ENCODE assay signal across 32 mouse cellular contexts in genomic region chr3:107810452-107811050, GRCm38 (mm10). TPM values are rescaled to one million over a fixed set of nuclear protein-coding genes. Genes with fewer than 3 reads are reported as not detected.
DNase-seq lines count a peak whose midpoint lies in the region; ATAC-seq and TF ChIP-seq lines count a peak whose summit lies in the region.
"Had no signal": no experiment of that assay in that cellular context is flagged by ENCODE, and none has a peak within 500 bp of the region (broad histone marks: within the 10 kb centered on the region; RNA-seq: fewer than 3 reads in every experiment).

No protein-coding gene starts in this region.

- no peak for TF ChIP-seq CTCF in G1E (IDR thresholded peaks at IDR 0.05; ENCODE audit: low read depth, low read length)

- no peaks in the 10 kb centered on the region for H3K27me3 ChIP-seq in limb, embryonic 15.5 days
- no peaks in the 10 kb centered on the region for H3K27me3 ChIP-seq in limb, embryonic 10.5 days (ENCODE audit: low read depth, poor library complexity, severe bottlenecking)
- H3K27me3 ChIP-seq in G1E (ENCODE audit: insufficient read depth, low read length): peaks cover 34% of the 10 kb centered on the region
- H3K27me3 ChIP-seq in embryonic facial prominence, embryonic 15.5 days: no peaks in the 10 kb centered on the region
- H3K27me3 ChIP-seq in stomach, embryonic 16.5 days (ENCODE audit: control insufficient read depth, insufficient read depth, low read length): no peaks in the 10 kb centered on the region
- H3K27me3 ChIP-seq: forebrain, embryonic 15.5 days; heart, embryonic 12.5 days; hindbrain, embryonic 15.5 days; kidney, embryonic 15.5 days; liver, embryonic 15.5 days; midbrain, embryonic 12.5 days; neural tube, embryonic 12.5 days; Patski had no signal

- H3K4me3 ChIP-seq in limb, embryonic 15.5 days: no peak overlapping the region
- no peak overlapping the region for H3K4me3 ChIP-seq in limb, embryonic 10.5 days
- no peak overlapping the region for H3K4me3 ChIP-seq in G1E (ENCODE audit: low read depth, low read length)
- H3K4me3 ChIP-seq in embryonic facial prominence, embryonic 15.5 days (replicated peaks): no peak overlapping the region
- no peak overlapping the region for H3K4me3 ChIP-seq in stomach, embryonic 16.5 days (replicated peaks; ENCODE audit: low read length)
- H3K4me3 ChIP-seq: forebrain, embryonic 10.5 days; forebrain, embryonic 15.5 days; heart, adult 2 months; heart, embryonic 12.5 days; hindbrain, embryonic 10.5 days; hindbrain, embryonic 15.5 days; kidney, embryonic 15.5 days; layer of hippocampus, adult 2 months; liver, embryonic 15.5 days; midbrain, embryonic 12.5 days; myocyte; neural tube, embryonic 12.5 days had no signal

- peaks cover 15% of the 10 kb centered on the region for H3K4me1 ChIP-seq in limb, embryonic 15.5 days
- H3K4me1 ChIP-seq in limb, embryonic 10.5 days: peaks cover 24% of the 10 kb centered on the region
- H3K4me1 ChIP-seq in G1E (ENCODE audit: insufficient read depth, low read depth, low read length): peaks cover 36% of the 10 kb centered on the region
- peaks cover 23% of the 10 kb centered on the region for H3K4me1 ChIP-seq in embryonic facial prominence, embryonic 15.5 days
- H3K4me1 ChIP-seq in stomach, embryonic 16.5 days (ENCODE audit: control insufficient read depth, insufficient read depth, low read length): peaks cover 28% of the 10 kb centered on the region

- no peak for ATAC-seq in limb, embryonic 15.5 days (ENCODE audit: insufficient number of reproducible peaks, low FRiP score, low TSS enrichment, low read depth)
- 0 out of 2 replicates have a peak, but pooled peaks have one; percentile 19 for ATAC-seq in G1E (ENCODE audit: extremely low read depth, insufficient number of reproducible peaks, low FRiP score, poor library complexity, severe bottlenecking)
- 0 out of 2 replicates have a peak, but pooled peaks have one; percentile 39 for ATAC-seq in embryonic facial prominence, embryonic 15.5 days (ENCODE audit: insufficient number of reproducible peaks, low FRiP score, low TSS enrichment, low read depth)
- ATAC-seq in stomach, embryonic 16.5 days (ENCODE audit: insufficient read depth, low FRiP score): no peak
- ATAC-seq: forebrain, embryonic 15.5 days; inflammation-experienced regulatory T-cells, adult 6 months; Patski had no signal

- H3K9me3 ChIP-seq in limb, embryonic 15.5 days: no peaks in the 10 kb centered on the region
- no peaks in the 10 kb centered on the region for H3K9me3 ChIP-seq in limb, embryonic 10.5 days (replicated peaks)
- H3K9me3 ChIP-seq in G1E (replicated peaks): no peaks in the 10 kb centered on the region
- no peaks in the 10 kb centered on the region for H3K9me3 ChIP-seq in embryonic facial prominence, embryonic 15.5 days (replicated peaks)
- no peaks in the 10 kb centered on the region for H3K9me3 ChIP-seq in stomach, embryonic 16.5 days (replicated peaks; ENCODE audit: control insufficient read depth, low read length)
- H3K9me3 ChIP-seq: forebrain, embryonic 10.5 days; forebrain, embryonic 15.5 days; heart, embryonic 12.5 days; hindbrain, embryonic 10.5 days; hindbrain, embryonic 15.5 days; kidney, embryonic 15.5 days; liver, embryonic 15.5 days; midbrain, embryonic 12.5 days; neural tube, embryonic 12.5 days had no signal

- H3K36me3 ChIP-seq in limb, embryonic 15.5 days: no peaks in the 10 kb centered on the region
- no peaks in the 10 kb centered on the region for H3K36me3 ChIP-seq in limb, embryonic 10.5 days
- H3K36me3 ChIP-seq in G1E (replicated peaks): no peaks in the 10 kb centered on the region
- no peaks in the 10 kb centered on the region for H3K36me3 ChIP-seq in embryonic facial prominence, embryonic 15.5 days
- H3K36me3 ChIP-seq in stomach, embryonic 16.5 days (ENCODE audit: control insufficient read depth, insufficient read depth, low read length): no peaks in the 10 kb centered on the region
- H3K36me3 ChIP-seq: forebrain, embryonic 10.5 days; forebrain, embryonic 15.5 days; heart, embryonic 12.5 days; hindbrain, embryonic 10.5 days; hindbrain, embryonic 15.5 days; kidney, embryonic 15.5 days; liver, embryonic 15.5 days; midbrain, embryonic 12.5 days; neural tube, embryonic 12.5 days had no signal

- DNase-seq in limb, embryonic 10.5 days (ENCODE audit: low spot score): no peak
- DNase-seq in G1E (ENCODE audit: low spot score): no peak
- DNase-seq in testis, postnatal 10 days (ENCODE audit: low spot score): no peak
- no peak for DNase-seq in adrenal gland, adult 8-10 months
- DNase-seq: adrenal gland, postnatal 36 days; cerebellum, adult 18-20 months; cerebellum, postnatal 10 days; gastrocnemius, postnatal 25 days; heart, adult 2 months; kidney, adult 18-20 months; kidney, postnatal 36 days; lung, embryonic 14.5 days; lung, postnatal 14 days; right cerebral cortex, adult 18-20 months; spleen, adult 18-20 months; thymus, postnatal 36 days had no signal

- no peak overlapping the region for H3K9ac ChIP-seq in limb, embryonic 15.5 days
- H3K9ac ChIP-seq in embryonic facial prominence, embryonic 15.5 days: no peak overlapping the region
- H3K9ac ChIP-seq in stomach, embryonic 16.5 days (ENCODE audit: low read length): no peak overlapping the region
- H3K9ac ChIP-seq: forebrain, embryonic 15.5 days; heart, embryonic 12.5 days; hindbrain, embryonic 15.5 days; kidney, embryonic 15.5 days; liver, embryonic 15.5 days; lung, embryonic 14.5 days; midbrain, embryonic 12.5 days; neural tube, embryonic 12.5 days had no signal

- WGBS in limb, embryonic 15.5 days: 66% methylated on average over 9 of the region's 9 CpGs
- 86% methylated on average over 9 of the region's 9 CpGs for WGBS in limb, embryonic 10.5 days
- 69% methylated on average over 9 of the region's 9 CpGs for WGBS in embryonic facial prominence, embryonic 15.5 days
- WGBS in stomach, embryonic 16.5 days: 59% methylated on average over 9 of the region's 9 CpGs

- H3K4me2 ChIP-seq in limb, embryonic 15.5 days: no peak overlapping the region
- no peak overlapping the region for H3K4me2 ChIP-seq in embryonic facial prominence, embryonic 15.5 days (replicated peaks)
- H3K4me2 ChIP-seq in stomach, embryonic 16.5 days (ENCODE audit: low read depth, low read length): peak overlapping the region; percentile 21; the same call in 1 of the 2 replicates
- H3K4me2 ChIP-seq: forebrain, embryonic 15.5 days; heart, embryonic 12.5 days; hindbrain, embryonic 15.5 days; kidney, embryonic 15.5 days; liver, embryonic 15.5 days; lung, embryonic 14.5 days; midbrain, embryonic 12.5 days; neural tube, embryonic 12.5 days had no signal

- peak overlapping the region; percentile 22; the same call in 1 of the 2 replicates for H3K27ac ChIP-seq in limb, embryonic 15.5 days
- no peak overlapping the region for H3K27ac ChIP-seq in limb, embryonic 10.5 days
- H3K27ac ChIP-seq in embryonic facial prominence, embryonic 15.5 days (replicated peaks): peak overlapping the region; percentile 13; the same call in 1 of the 2 replicates
- peak overlapping the region; percentile 52 for H3K27ac ChIP-seq in stomach, embryonic 16.5 days (ENCODE audit: low read length)
- H3K27ac ChIP-seq: forebrain, embryonic 10.5 days; forebrain, embryonic 15.5 days; heart, adult 2 months; hindbrain, embryonic 10.5 days; hindbrain, embryonic 15.5 days; kidney, embryonic 15.5 days; layer of hippocampus, adult 2 months; liver, embryonic 15.5 days; midbrain, embryonic 12.5 days; neural tube, embryonic 12.5 days had no signal

RNA-seq across cellular contexts. Expression of gene Csf1, which starts 50.3 kb away (rescaled TPM):
- polyA plus RNA-seq in limb, embryonic 15.5 days (2015; fragmentation: Nextera tagmentation; extraction: Ambion mirVana): 17.0 and 20.7 TPM in 2 replicates
- polyA plus RNA-seq in limb, embryonic 10.5 days (2016; fragmentation: Nextera tagmentation; extraction: Ambion mirVana): 3.4 and 4.6 TPM in 2 replicates
- total RNA-seq in G1E (2014; fragmentation: Nextera tagmentation): not detected in 2 replicates
- total RNA-seq in G1E (2017): 0.06 and 0.11 TPM in 2 replicates
- polyA plus RNA-seq in G1E (2012): 0.03 TPM in 1 of 2 replicates, not detected in the other
- polyA plus RNA-seq in embryonic facial prominence, embryonic 15.5 days (2015; fragmentation: Nextera tagmentation; extraction: Ambion mirVana): 18.0 and 18.5 TPM in 2 replicates
- polyA plus RNA-seq in stomach, embryonic 16.5 days (2015; fragmentation: Nextera tagmentation; extraction: Ambion mirVana): 19.2 and 20.2 TPM in 2 replicates
- 10 to 100 TPM; 14.8 to 29.7 (median 23.0) TPM for total RNA-seq in adrenal gland, adult 8-10 months (2022)

Comparison
In these comparisons a context has a peak if more than half of its experiments do, and no peak if none do; other contexts are left out.
1. ATAC-seq: peak in G1E (single experiment) and embryonic facial prominence, embryonic 15.5 days (single experiment); none in limb, embryonic 15.5 days (single experiment) and stomach, embryonic 16.5 days (single experiment).